Mouse (Mus musculus) forebrain, embryonic 10.5 days (tissue): ENCODE data around the gene Ccdc85b. TPM values are rescaled to one million over a fixed set of nuclear protein-coding genes. Genes with fewer than 3 reads are reported as not detected.
A peak's percentile ranks its signal among the peaks of the same experiment; 100 is the strongest.

Experiments used
- DNase-seq: peaks from one replicate; pipeline ENCODE4 v3.0.0-alpha.2; 2017; ENCODE audit warnings: low spot score; ENCODE audit errors: extremely low spot score
- H3K27ac ChIP-seq: fragments of 300-500 bp; sonication (generic); 2 replicates; pipeline ENCODE4 v1.5.1; 2016; ENCODE audit warnings: mild to moderate bottlenecking
- H3K27me3 ChIP-seq: fragments of 300-500 bp; sonication (generic); 2 replicates; pipeline ENCODE4 v1.6.1; 2016; ENCODE audit warnings: mild to moderate bottlenecking; ENCODE audit not compliant: poor library complexity, severe bottlenecking
- H3K36me3 ChIP-seq: fragments of 300-500 bp; sonication (generic); replicated peaks from 2 replicates; pipeline ENCODE4 v1.6.1; 2016; ENCODE audit warnings: mild to moderate bottlenecking, moderate library complexity
- H3K4me1 ChIP-seq: fragments of 300-500 bp; sonication (generic); 2 replicates; pipeline ENCODE4 v1.6.1; 2016
- H3K4me3 ChIP-seq: fragments of 300-500 bp; sonication (generic); 2 replicates; pipeline ENCODE4 v1.5.1; 2016; ENCODE audit warnings: mild to moderate bottlenecking, moderate library complexity
- H3K9me3 ChIP-seq: fragments of 300-500 bp; sonication (generic); 2 replicates; pipeline ENCODE4 v1.6.1; 2016; ENCODE audit warnings: mild to moderate bottlenecking, moderate library complexity
- WGBS: fragments of 180-500 bp; shearing (Covaris S2); methylation state at CpG from one replicate; pipeline ENCODE4 v1.1.7; 2016; 5-methylcytosine and 5-hydroxymethylcytosine counted together
- polyA plus RNA-seq: library from polyadenylated mRNA; unstranded; fragments of >200 nt; fragmentation: Nextera tagmentation; extraction: Ambion mirVana; gene quantifications from 2 replicates; pipeline ENCODE4 v1.2.1, GENCODE M21; 2016

Ccdc85b gene
- polyA plus RNA-seq, 1 experiment from 2014 or later = 6.7 TPM

GRCm38 (mm10) chr19:5459896-5460295 lies 2.2 kb upstream of the Ccdc85b start:
- Histone ChIP-seq H3K4me1 (peaks cover 62% of the 10 kb centered on the region), H3K27me3 (peaks cover 19% of the 10 kb centered on the region), H3K4me3 (peak overlapping the region; percentile 86), H3K36me3 (peaks cover 32% of the 10 kb centered on the region), H3K9me3 (no peaks in the 10 kb centered on the region), H3K27ac (peak overlapping the region; percentile 90)
- DNase-seq = no peak
- WGBS = 30% methylated on average over 3 of the region's 3 CpGs

GRCm38 (mm10) chr19:5459019-5459418 lies 1.3 kb upstream of the Ccdc85b start:
- H3K27me3 ChIP-seq = peaks cover 19% of the 10 kb centered on the region
- no peak overlapping the region for H3K4me3 ChIP-seq
- 68% methylated on average over 7 of the region's 7 CpGs for WGBS
- H3K27ac ChIP-seq = no peak overlapping the region
- no peaks in the 10 kb centered on the region for H3K9me3 ChIP-seq
- H3K4me1 ChIP-seq = peaks cover 61% of the 10 kb centered on the region
- DNase-seq = no peak
- H3K36me3 ChIP-seq = peaks cover 32% of the 10 kb centered on the region

GRCm38 (mm10) chr19:5456922-5457745 lies 560 bp downstream of the Ccdc85b start:
- peak; percentile 94 for DNase-seq
- H3K36me3 ChIP-seq = peaks cover 18% of the 10 kb centered on the region
- peaks cover 19% of the 10 kb centered on the region for H3K27me3 ChIP-seq
- H3K4me3 ChIP-seq = peak overlapping the region; percentile 87
- WGBS = under 1% methylated on average over 70 of the region's 70 CpGs
- no peaks in the 10 kb centered on the region for H3K9me3 ChIP-seq
- H3K27ac ChIP-seq = peak overlapping the region; percentile 88
- peaks cover 55% of the 10 kb centered on the region for H3K4me1 ChIP-seq

GRCm38 (mm10) chr19:5456241-5456921 lies 1.3 kb downstream of the Ccdc85b start:
- peaks cover 16% of the 10 kb centered on the region for H3K36me3 ChIP-seq
- no peak for DNase-seq
- peak overlapping the region; percentile 87 for H3K4me3 ChIP-seq
- H3K27me3 ChIP-seq = peaks cover 26% of the 10 kb centered on the region
- peaks cover 51% of the 10 kb centered on the region for H3K4me1 ChIP-seq
- 7% methylated on average over 26 of the region's 26 CpGs for WGBS
- no peaks in the 10 kb centered on the region for H3K9me3 ChIP-seq
- peak overlapping the region; percentile 88 for H3K27ac ChIP-seq

- peak overlapping the region; percentile 88; the same call in 1 of the 2 replicates for H3K27ac ChIP-seq
These were observed 2.1 kb downstream of the Ccdc85b start for GRCm38 (mm10) chr19:5455568-5455967.

GRCm38 (mm10) chr19:5455037-5455436 lies 2.7 kb downstream of the Ccdc85b start:
- no peaks in the 10 kb centered on the region for H3K9me3 ChIP-seq
- peaks cover 16% of the 10 kb centered on the region for H3K36me3 ChIP-seq
- peaks cover 43% of the 10 kb centered on the region for H3K4me1 ChIP-seq
- H3K4me3 ChIP-seq = peak overlapping the region; percentile 87
- no peak for DNase-seq
- no peak overlapping the region for H3K27ac ChIP-seq
- H3K27me3 ChIP-seq = peaks cover 39% of the 10 kb centered on the region
- WGBS = 86% methylated on average over 12 of the region's 12 CpGs

More at GRCm38 (mm10) chr19:5455568-5455967, 2.1 kb downstream of the Ccdc85b start:
- WGBS = 72% methylated on average over 8 of the region's 8 CpGs
- no peaks in the 10 kb centered on the region for H3K9me3 ChIP-seq
- peaks cover 44% of the 10 kb centered on the region for H3K4me1 ChIP-seq
- DNase-seq = no peak
- H3K36me3 ChIP-seq = peaks cover 16% of the 10 kb centered on the region
- H3K4me3 ChIP-seq = peak overlapping the region; percentile 87
- H3K27me3 ChIP-seq = peaks cover 34% of the 10 kb centered on the region

- H3K9me3 ChIP-seq = peaks cover 6% of the 10 kb centered on the region; the same call in 1 of the 2 replicates
- 80% methylated on average over 6 of the region's 6 CpGs for WGBS
These were observed 5.9 kb downstream of the Ccdc85b start for GRCm38 (mm10) chr19:5451766-5452165.

GRCm38 (mm10) chr19:5449673-5450072 lies 8.0 kb downstream of the Ccdc85b start:
- peaks cover 6% of the 10 kb centered on the region; the same call in 1 of the 2 replicates for H3K9me3 ChIP-seq
- peaks cover 74% of the 10 kb centered on the region for H3K27me3 ChIP-seq
- WGBS = 91% methylated on average over 3 of the region's 3 CpGs
- peaks cover 11% of the 10 kb centered on the region for H3K36me3 ChIP-seq
- peaks cover 26% of the 10 kb centered on the region for H3K4me1 ChIP-seq
- H3K27ac ChIP-seq = no peak overlapping the region
- no peak for DNase-seq
- no peak overlapping the region for H3K4me3 ChIP-seq

More at GRCm38 (mm10) chr19:5451766-5452165, 5.9 kb downstream of the Ccdc85b start:
- peaks cover 43% of the 10 kb centered on the region for H3K4me1 ChIP-seq
- H3K27ac ChIP-seq = no peak overlapping the region
- peaks cover 16% of the 10 kb centered on the region for H3K36me3 ChIP-seq
- no peak for DNase-seq
- no peak overlapping the region for H3K4me3 ChIP-seq
- H3K27me3 ChIP-seq = peaks cover 53% of the 10 kb centered on the region

- H3K36me3 ChIP-seq = no peaks in the 10 kb centered on the region
- peak overlapping the region; percentile 64 for H3K4me3 ChIP-seq
- 0 out of 2 replicates have a peak overlapping the region, but pooled peaks have one; percentile 25 for H3K27ac ChIP-seq
- H3K9me3 ChIP-seq = peaks cover 6% of the 10 kb centered on the region; the same call in 1 of the 2 replicates
- peaks cover 82% of the 10 kb centered on the region for H3K27me3 ChIP-seq
- 7% methylated on average over 36 of the region's 36 CpGs for WGBS
- H3K4me1 ChIP-seq = peaks cover 24% of the 10 kb centered on the region
- DNase-seq = peak; percentile 42
These were observed 9.1 kb downstream of the Ccdc85b start for GRCm38 (mm10) chr19:5448354-5449150.

- peaks cover 24% of the 10 kb centered on the region for H3K4me1 ChIP-seq
- under 1% methylated on average over 70 of the region's 70 CpGs for WGBS
- DNase-seq = peak; percentile 52
- H3K36me3 ChIP-seq = no peaks in the 10 kb centered on the region
- peaks cover 82% of the 10 kb centered on the region for H3K27me3 ChIP-seq
- H3K4me3 ChIP-seq = peak within 1 kb of the TSS; percentile 64
- 0 out of 2 replicates have a peak within 1 kb of the TSS, but pooled peaks have one; percentile 25 for H3K27ac ChIP-seq
- peaks cover 6% of the 10 kb centered on the region; the same call in 1 of the 2 replicates for H3K9me3 ChIP-seq
These were observed 10.0 kb downstream of the Ccdc85b start, which contains the start of gene Fosl1 for GRCm38 (mm10) chr19:5447515-5448353. TSS of gene Fosl1 (plus strand) at chr19:5447547.

GRCm38 (mm10) chr19:5445747-5446146 lies 11.9 kb downstream of the Ccdc85b start:
- WGBS = 90% methylated on average over 5 of the region's 5 CpGs
- DNase-seq = no peak
- Histone ChIP-seq H3K4me3 (no peak overlapping the region), H3K4me1 (peaks cover 24% of the 10 kb centered on the region), H3K9me3 (peaks cover 6% of the 10 kb centered on the region; the same call in 1 of the 2 replicates), H3K27me3 (peaks cover 69% of the 10 kb centered on the region), H3K27ac (no peak overlapping the region), H3K36me3 (no peaks in the 10 kb centered on the region)
